12 mouse cellular contexts compared by ENCODE assay signal in the genomic region with DNA sequence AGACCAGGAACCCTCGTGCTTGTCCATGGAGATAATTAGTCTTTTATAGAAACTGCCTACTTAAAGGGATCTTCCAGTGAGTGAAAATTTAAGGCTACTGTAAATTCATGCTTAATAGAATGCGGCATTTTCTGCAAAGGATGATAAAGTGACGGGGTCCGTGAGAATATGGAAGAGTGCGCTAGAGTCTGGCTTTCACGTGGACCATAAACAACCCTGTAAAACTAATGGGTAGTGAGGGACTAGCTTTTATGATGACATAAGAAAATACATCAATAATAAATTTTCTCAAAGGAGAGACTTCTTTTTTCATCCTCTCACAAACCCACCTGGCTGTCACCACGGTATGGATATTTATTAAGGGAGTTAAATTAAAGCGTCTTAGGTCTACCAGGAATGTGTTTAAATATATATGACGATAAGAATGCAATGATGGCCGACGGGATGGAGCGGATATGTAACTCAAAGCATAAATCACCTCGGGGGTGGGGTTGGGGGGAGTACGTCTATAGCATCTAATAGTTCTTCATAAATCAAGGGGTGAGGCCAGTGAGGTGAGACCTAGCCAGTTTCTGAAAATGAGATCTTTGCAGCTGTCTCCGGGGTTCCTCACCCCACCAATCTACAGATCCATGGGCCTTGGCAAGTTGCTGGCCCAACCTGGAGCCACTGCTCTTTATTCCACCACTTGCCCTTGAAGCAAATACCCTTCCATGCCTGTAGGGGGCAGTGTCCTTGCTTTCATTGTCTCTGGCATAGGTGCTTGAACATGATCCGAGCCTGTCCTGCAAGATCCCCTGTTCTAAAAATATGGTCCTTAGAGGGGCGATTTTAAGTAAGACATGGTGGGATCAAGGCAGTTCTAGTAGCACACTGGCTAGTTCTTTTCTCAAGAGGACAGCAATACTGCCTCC. TPM values are rescaled to one million over a fixed set of nuclear protein-coding genes. Genes with fewer than 3 reads are reported as not detected.
A peak's percentile ranks its signal among the peaks of the same experiment; 100 is the strongest.
DNase-seq lines count a peak whose midpoint lies in the region; ATAC-seq and TF ChIP-seq lines count a peak whose summit lies in the region.
"Had no signal": no experiment of that assay in that cellular context is flagged by ENCODE, and none has a peak within 500 bp of the region (broad histone marks: within the 10 kb centered on the region; RNA-seq: fewer than 3 reads in every experiment).

No protein-coding gene starts in this region.

- ATAC-seq in CD4-positive, CD25-positive, alpha-beta regulatory T cell, adult 4 months = no peak
- no peak for ATAC-seq in erythroid progenitor cell, adult 5-6 weeks (replicated peaks; ENCODE audit: low FRiP score, poor library complexity, severe bottlenecking)
- ATAC-seq: forebrain, embryonic 14.5 days had no signal

- no peak for TF ChIP-seq POLR2A in cortical plate, adult 2 months (IDR thresholded peaks at IDR 0.05; ENCODE audit: extremely low read depth, insufficient read depth, low read length)

- DNase-seq in CD4-positive, CD25-positive, alpha-beta regulatory T cell, adult 2 months (ENCODE audit: low read depth, low spot score) = peak; percentile 3
- no peak for DNase-seq in layer of hippocampus, adult 2 months (ENCODE audit: low spot score in 2 of 2)
- DNase-seq in layer of hippocampus, postnatal 36 days = no peak
- peak; percentile 36 to 42 for DNase-seq in B cell, adult 2 months
- no peak for DNase-seq in frontal cortex, postnatal 10 days (ENCODE audit: low spot score in 2 of 2)

- peak; percentile 65 for TF ChIP-seq CTCF in layer of hippocampus, adult 2 months (conservative IDR thresholded peaks at IDR 0.05)
- peak; percentile 25; the same call in 1 of the 2 replicates for TF ChIP-seq CTCF in cortical plate, adult 2 months (IDR thresholded peaks at IDR 0.05; ENCODE audit: extremely low read depth, insufficient read depth, low read length)

- no peak overlapping the region for H3K4me3 ChIP-seq in layer of hippocampus, adult 2 months
- H3K4me3 ChIP-seq in cortical plate, adult 2 months (ENCODE audit: insufficient read depth, low read length) = no peak overlapping the region

- H3K27ac ChIP-seq in layer of hippocampus, adult 2 months = no peak overlapping the region
- no peak overlapping the region for H3K27ac ChIP-seq in cortical plate, adult 2 months (ENCODE audit: insufficient read depth, low read length)
- H3K27ac ChIP-seq: macrophage had no signal

- H3K4me1 ChIP-seq in cortical plate, adult 2 months (ENCODE audit: control insufficient read depth, insufficient read depth, low read length) = no peaks in the 10 kb centered on the region; the same call in 1 of the 2 replicates

RNA-seq across cellular contexts. Expression of a gene that starts 35.8 kb away (rescaled TPM):
- polyA plus RNA-seq in CD4-positive, CD25-positive, alpha-beta regulatory T cell, adult 4 months (2017; shearing (Covaris generic)) = not detected
- total RNA-seq in layer of hippocampus, adult 2 months (2021) = not detected
- not detected for total RNA-seq in layer of hippocampus, postnatal 36 days (2021)
- not detected in 2 replicates for polyA plus RNA-seq in cortical plate, adult 2 months (2012; rRNA removed)
- total RNA-seq in erythroid progenitor cell, adult 5-6 weeks (2015; ENCODE audit: low replicate concordance) = not detected in 2 replicates
- not detected in 2 replicates for total RNA-seq in erythroid progenitor cell, adult 5-6 weeks (2017; ENCODE audit: low replicate concordance)
- total RNA-seq: hematopoietic stem cell, adult 5-6 weeks had no signal
- polyA plus RNA-seq: forebrain, embryonic 14.5 days; gonadal fat pad, adult 2 months; macrophage had no signal

RNA-seq across cellular contexts. Expression of a gene that starts 39.1 kb away (rescaled TPM):
- polyA plus RNA-seq in CD4-positive, CD25-positive, alpha-beta regulatory T cell, adult 4 months (2017; shearing (Covaris generic)) = 10 to 100 TPM; 13.5 to 15.9 TPM
- total RNA-seq in layer of hippocampus, adult 2 months (2021) = 100 to 1,000 TPM; 111 to 112 TPM
- 100 to 1,000 TPM; 103 to 108 TPM for total RNA-seq in layer of hippocampus, postnatal 36 days (2021)
- 105 and 113 TPM in 2 replicates for polyA plus RNA-seq in cortical plate, adult 2 months (2012; rRNA removed)
- 10.5 and 13.3 TPM in 2 replicates for total RNA-seq in erythroid progenitor cell, adult 5-6 weeks (2015; ENCODE audit: low replicate concordance)
- 7.7 and 8.5 TPM in 2 replicates for total RNA-seq in erythroid progenitor cell, adult 5-6 weeks (2017; ENCODE audit: low replicate concordance)

Comparison
In these comparisons a context has a peak if more than half of its experiments do, and no peak if none do; other contexts are left out.
1. DNase-seq: peak in CD4-positive, CD25-positive, alpha-beta regulatory T cell, adult 2 months (single experiment) and B cell, adult 2 months (2 of 2); none in layer of hippocampus, adult 2 months (0 of 2), layer of hippocampus, postnatal 36 days (0 of 2) and frontal cortex, postnatal 10 days (0 of 2).
2. RNA of a gene that starts 39.1 kb away (total RNA-seq): 111 to 112 TPM in layer of hippocampus, adult 2 months and 103 to 108 TPM in layer of hippocampus, postnatal 36 days; 7.7 to 13.3 TPM in erythroid progenitor cell, adult 5-6 weeks; every median in the first group is over 4 times any median in the second.